Mouse (Mus musculus): ENCODE measurements around the gene Rpp25l. TPM values are rescaled to one million over a fixed set of nuclear protein-coding genes. Genes with fewer than 3 reads are reported as not detected.
"Not testable (repeated sequence)": the region's sequence is repeated elsewhere in the genome, so short reads cannot be mapped to it uniquely, and the experiment has no call there.

Gene Rpp25l
- total RNA-seq (2022), result 10 to 100 TPM; 35.0 to 44.4 (median 41.8) TPM

GRCm38 (mm10) chr4:41713197-41714067 lies at the start of gene Rpp25l:
Rpp25l (minus strand) TSS chr4:41713534.
- DNase-seq, result peak; percentile 66

- not testable (repeated sequence) for DNase-seq
Observed at GRCm38 (mm10) chr4:41762688-41763114, 49.4 kb upstream of the Rpp25l start.

- no peak for DNase-seq
Observed at GRCm38 (mm10) chr4:41762099-41762687, 48.9 kb upstream of the Rpp25l start.

DNA sequence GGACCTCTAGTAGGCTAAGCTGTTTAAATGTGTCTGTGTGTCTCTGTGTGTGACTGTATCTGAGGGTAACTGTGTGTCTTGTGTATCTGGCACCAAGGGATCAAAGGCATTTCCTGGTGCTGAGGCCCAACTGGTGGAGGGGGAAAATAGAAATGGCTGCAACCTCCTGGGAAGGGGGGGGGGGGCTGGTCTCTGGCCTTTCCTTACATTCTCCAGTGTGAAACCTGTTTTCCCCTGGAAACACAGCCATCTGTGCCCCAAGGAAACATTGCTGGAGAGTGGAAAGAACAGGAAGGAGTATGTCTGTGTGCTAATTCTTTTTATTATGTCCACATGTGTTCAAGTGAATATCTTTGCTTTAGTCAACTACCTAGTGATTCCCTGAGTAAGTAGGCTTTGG lies 48.3 kb upstream of the Rpp25l start:
- DNase-seq, result no peak

GRCm38 (mm10) chr4:41760911-41761310 lies 47.6 kb upstream of the Rpp25l start:
- DNase-seq, result no peak

DNA sequence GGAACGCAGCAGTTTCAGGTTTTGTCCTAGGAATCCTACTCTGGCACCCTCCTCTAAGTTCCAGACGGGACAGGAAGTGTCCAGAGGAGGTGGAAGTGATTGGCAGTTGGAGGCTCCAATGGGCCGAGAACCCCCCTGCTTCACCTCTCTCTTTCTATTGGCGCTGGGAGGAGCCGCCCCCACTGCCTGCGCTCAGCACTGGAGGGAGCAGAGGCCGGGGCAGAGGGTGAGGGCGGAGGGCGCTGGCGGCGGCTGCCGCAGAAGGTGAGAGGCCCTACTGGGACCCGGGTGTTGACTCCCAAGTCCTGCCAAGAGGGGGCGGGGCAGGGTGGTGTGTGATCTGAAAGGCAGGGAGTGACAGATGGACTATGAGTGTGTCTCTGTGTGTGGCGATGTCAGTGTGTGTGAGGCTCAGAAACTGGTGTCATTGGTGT lies 47.0 kb upstream of the Rpp25l start:
- DNase-seq, result peak; percentile 94

- DNase-seq, result no peak
Observed at GRCm38 (mm10) chr4:41759656-41760287, 46.4 kb upstream of the Rpp25l start.

DNA sequence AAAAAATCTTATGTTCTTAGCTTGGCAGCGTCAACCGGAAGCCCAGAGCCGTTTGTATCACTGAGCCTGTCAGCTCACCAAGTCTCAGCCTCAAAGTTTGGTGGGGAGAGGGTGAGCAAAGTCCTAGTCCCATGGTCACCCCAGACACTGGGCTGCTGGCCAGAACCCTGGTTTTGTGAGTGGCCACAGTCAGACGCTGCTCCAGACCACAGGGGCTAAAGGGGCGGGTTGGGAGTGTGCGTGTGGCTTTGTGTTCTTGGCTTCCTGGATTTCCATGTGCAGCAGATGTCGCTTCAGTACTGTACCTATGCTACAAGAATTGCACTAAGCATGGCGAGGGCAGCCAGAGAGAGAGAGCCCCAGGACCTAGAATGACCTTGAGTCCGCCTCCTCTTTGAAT lies 45.9 kb upstream of the Rpp25l start:
- no peak for DNase-seq

- DNase-seq, result no peak
Observed at GRCm38 (mm10) chr4:41758701-41759100, 45.4 kb upstream of the Rpp25l start.

DNA sequence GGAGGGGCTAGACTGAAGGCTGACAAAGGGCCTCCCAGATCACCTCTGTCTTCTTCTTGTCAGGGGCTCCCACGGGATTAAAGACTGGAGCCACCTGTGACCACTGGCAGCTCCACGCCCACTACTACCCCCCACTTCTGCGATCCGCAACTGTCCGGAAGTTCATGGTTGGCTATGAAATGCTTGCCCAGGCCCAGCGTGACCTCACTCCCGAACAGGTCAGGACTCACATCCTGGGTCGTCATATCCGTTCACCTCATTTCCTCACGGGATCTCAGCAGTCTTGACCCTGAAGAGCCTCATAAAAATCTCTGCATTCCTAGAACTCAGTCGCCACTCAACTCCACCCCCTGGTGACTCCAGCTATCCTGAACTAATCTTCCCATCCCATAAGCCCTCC lies 44.7 kb upstream of the Rpp25l start:
- DNase-seq, result no peak

DNA sequence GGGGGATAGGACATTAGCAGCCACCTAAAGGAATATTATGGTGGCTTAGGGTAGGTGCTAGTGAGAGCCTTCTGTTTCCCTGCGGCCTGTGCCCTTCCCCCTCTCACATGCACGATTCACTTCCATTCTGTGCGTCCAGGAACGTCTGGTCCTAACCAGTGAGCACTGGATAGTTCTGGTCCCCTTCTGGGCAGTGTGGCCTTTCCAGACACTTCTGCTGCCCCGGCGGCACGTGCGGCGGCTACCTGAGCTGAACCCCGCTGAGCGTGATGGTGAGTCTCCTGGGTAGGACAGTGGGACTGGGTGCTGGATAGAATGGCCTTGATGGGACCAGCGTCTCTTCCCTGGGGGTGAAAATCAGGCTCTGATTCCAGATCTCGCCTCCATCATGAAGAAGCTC lies 44.0 kb upstream of the Rpp25l start:
- no peak for DNase-seq

DNA sequence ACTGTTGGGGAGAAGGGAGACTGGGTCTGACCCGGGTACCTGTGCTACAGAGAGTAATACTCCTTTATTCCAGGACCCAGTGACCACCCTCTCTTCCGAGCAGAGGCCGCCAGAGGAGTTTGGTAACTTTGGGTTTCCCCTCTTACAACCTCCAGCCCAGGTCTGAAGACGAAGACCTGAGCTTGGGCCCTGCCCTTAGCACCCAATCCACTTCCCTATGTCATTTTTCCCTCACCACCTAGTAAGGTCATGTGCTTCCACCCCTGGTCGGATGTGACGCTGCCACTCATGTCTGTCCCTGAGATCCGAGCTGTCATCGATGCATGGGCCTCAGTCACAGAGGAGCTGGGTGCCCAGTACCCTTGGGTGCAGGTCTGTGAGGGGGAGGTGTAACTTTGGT lies 43.1 kb upstream of the Rpp25l start:
- no peak for DNase-seq

DNA sequence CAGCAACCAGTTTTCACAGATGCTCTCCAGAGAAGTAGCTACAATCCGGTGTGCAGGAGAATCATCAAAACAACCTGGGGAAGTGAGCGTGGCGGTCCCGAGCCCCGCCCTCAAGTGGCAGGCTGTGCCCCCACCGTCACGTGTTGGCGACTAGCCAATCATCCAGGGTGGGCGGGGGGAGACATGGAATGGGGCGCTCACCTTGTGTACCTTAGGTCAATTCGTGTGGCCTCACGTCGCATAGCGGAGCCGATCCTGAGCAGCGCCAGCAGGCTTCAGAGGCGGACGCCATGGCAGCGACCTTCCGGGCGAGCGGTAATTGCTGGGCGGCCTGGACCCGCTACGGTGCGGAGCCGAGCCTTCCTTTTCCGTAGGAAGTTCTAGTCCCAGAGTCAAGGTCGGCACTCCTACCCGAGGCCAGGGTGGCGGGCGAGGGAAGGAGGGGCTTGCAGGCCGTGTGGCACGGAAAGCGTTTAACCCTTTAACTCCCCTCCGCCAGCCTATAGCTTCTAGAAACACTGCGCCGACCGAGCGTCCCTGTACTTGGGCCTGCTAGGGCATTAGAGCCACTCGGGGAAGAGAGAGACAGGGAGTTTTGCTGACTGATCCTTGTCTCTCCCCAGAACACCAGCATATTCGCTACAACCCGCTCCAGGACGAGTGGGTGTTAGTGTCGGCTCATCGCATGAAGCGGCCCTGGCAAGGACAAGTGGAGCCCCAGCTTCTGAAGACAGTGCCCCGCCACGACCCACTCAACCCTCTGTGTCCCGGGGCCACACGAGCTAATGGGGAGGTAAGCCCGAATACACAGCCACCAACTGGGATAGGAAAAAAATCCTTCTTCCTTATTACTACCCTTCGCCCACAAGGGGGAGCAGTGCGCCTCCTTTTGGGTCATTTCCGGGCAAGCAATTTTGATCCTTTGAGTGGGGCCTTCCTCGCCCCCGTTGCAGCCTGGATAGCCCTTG lies 42.3 kb upstream of the Rpp25l start, which contains the start of gene Sigmar1:
Gene Sigmar1, minus strand, starts transcription at position 820 of the 968 bp plus-strand sequence.
- peak; percentile 86 for DNase-seq

GRCm38 (mm10) chr4:41754797-41755337 lies 41.5 kb upstream of the Rpp25l start, which contains the start of gene Galt:
Galt (plus strand) TSS chr4:41755228.
- no peak for DNase-seq

DNA sequence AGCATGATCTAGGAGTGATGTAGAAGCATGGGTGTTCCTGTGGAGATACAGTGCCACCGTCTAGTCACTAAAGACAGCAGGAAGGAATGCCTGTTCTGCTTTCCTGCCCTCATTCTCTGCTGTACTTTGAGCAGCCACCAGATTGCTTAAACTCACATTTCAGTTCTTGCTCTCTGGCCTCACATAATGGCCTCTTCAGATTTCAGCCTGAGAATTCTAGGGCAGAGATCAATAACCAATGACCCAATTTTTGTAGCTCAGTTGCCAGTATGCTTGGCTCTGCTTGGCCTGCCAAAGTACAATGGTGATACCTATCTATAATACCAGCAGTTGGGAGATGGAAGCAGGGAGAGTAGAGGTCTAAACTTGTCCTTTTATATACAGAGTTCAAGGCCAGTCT lies 31.7 kb upstream of the Rpp25l start:
- DNase-seq, result no peak

DNA sequence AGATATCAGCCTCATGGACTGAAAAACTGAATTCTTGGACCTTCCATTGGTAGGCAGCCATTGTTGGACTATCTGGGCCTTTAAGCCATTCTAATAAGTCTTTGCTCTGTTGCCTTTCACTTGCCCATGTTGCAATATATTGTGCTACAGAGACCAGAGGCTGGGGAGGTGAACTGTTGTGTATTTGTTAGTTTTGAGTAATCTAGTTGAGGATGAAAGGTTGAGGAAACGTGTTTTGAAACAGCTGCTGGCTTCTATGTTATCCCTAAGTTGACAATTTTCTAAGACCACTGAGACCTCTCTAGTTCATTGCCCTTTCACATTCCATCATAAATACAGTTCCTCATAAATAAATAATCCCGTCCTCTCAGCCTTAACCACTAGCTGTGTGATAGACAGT lies 30.8 kb upstream of the Rpp25l start:
- DNase-seq, result no peak

DNA sequence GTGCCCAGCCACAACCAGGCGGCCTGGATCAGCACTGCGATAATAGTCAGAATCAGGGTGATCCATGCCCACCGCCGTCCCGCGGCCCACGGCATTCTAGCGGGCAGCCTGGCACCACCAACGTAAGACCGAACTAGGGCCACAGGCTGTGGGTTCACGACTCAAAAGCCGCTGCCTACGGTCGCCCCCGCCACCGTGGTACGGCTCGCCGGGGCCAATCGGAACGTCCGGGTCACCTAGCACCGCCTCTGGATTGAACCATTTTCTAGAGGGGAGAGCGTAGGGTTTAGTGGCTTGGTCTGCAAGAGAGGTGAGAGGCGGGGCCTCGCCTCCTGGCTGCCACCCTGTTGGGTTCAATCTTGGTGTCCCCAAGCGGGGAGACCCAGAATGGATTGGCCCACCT lies 27.8 kb upstream of the Rpp25l start:
- peak; percentile 93 for DNase-seq

DNA sequence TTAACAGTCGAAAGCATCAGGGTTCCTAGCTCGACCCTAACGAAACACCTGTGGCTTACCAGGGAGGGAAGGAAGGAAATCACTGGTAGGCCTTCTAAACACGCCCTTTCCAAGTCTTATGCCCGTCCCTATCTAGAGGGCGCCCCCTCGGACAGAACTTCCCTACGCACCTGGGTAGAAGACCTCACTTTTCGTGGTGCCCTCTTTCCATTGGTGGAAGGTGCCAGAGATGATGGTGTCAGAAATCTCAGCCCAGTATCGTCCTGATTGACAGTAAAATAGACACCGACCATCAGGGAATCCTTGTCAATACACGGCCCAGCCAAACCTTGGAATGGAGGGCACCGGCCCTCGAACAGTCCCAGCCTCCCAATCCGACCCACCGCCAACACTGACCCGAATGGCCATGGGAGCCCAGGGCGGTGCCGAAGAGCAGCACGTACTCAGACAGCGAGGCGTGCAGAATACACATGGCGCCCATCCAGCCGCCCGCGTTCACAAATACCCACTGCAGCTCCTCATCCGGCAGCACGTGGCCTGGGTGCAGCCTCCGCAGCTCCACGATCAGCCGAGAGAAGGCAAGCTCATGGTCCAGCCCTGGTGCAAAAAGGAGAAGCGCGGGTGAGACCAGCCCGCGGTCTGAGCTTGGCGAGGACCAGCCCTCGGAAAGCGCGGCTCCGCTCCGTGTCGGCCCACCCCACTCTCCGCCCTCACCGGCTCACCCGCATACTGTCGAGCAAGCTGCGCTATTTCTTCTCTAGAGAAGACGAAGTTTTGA lies 27.2 kb upstream of the Rpp25l start:
- DNase-seq, result peak; percentile 60

DNA sequence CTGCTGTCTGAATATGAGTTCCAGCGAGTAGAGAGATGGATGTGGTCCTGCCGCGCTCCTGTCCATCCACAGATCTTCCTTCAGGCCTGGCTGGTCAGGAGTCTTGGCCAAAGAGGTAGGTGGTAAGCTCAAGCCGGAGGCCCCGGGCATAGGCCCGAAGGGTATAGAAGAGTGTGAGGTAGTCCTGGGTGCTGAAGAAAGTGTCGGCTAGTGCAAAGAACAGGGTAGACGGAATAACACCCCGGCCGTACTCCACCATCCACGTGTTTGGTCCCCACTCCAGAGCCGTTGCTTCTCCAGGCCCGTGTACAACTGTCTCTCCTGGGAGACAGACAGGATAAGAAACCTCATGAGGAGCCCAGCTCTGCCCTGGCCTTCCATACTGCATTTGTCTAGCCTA lies 25.9 kb upstream of the Rpp25l start:
- no peak for DNase-seq

- DNase-seq, result no peak
Observed at GRCm38 (mm10) chr4:41738256-41738603, 24.9 kb upstream of the Rpp25l start.

All from adrenal gland, adult 8-10 months (tissue).